ENCODE assay signal across 41 mouse cellular contexts in genomic region chr16:16913440-16913839, GRCm38 (mm10). TPM values are rescaled to one million over a fixed set of nuclear protein-coding genes. Genes with fewer than 3 reads are reported as not detected.
"Had no signal": no experiment of that assay in that cellular context is flagged by ENCODE, and none has a peak within 500 bp of the region (broad histone marks: within the 10 kb centered on the region; RNA-seq: fewer than 3 reads in every experiment).

No protein-coding gene starts in this region.

- H3K4me2 ChIP-seq: heart, embryonic 12.5 days; hindbrain, embryonic 12.5 days; hindbrain, embryonic 14.5 days; kidney, embryonic 15.5 days; limb, embryonic 13.5 days; limb, embryonic 15.5 days; liver, embryonic 12.5 days had no signal

- H3K9me3 ChIP-seq: heart, embryonic 10.5 days; heart, embryonic 12.5 days; hindbrain, embryonic 10.5 days; hindbrain, embryonic 12.5 days; kidney, embryonic 15.5 days; limb, embryonic 13.5 days; limb, embryonic 15.5 days; liver, embryonic 12.5 days had no signal

- H3K27ac ChIP-seq: gastrocnemius, adult 2 months; heart, embryonic 10.5 days; hindbrain, embryonic 10.5 days; hindbrain, embryonic 12.5 days; hindbrain, embryonic 14.5 days; kidney, embryonic 15.5 days; kidney, postnatal 0 days; limb, embryonic 13.5 days; limb, embryonic 15.5 days; liver, embryonic 12.5 days; liver, embryonic 14.5 days had no signal

- H3K9ac ChIP-seq: heart, embryonic 12.5 days; hindbrain, embryonic 12.5 days; hindbrain, embryonic 14.5 days; kidney, embryonic 15.5 days; limb, embryonic 13.5 days; limb, embryonic 15.5 days; liver, embryonic 12.5 days; liver, embryonic 14.5 days had no signal

- H3K27me3 ChIP-seq: heart, embryonic 12.5 days; hindbrain, embryonic 12.5 days; kidney, embryonic 15.5 days; limb, embryonic 13.5 days; limb, embryonic 15.5 days; liver, embryonic 12.5 days had no signal

- ATAC-seq: hindbrain, embryonic 16.5 days; intestine, embryonic 16.5 days; liver, embryonic 12.5 days had no signal

- H3K4me3 ChIP-seq: gastrocnemius, adult 2 months; heart, embryonic 10.5 days; heart, embryonic 12.5 days; hindbrain, embryonic 10.5 days; hindbrain, embryonic 12.5 days; kidney, embryonic 15.5 days; limb, embryonic 13.5 days; limb, embryonic 15.5 days; liver, embryonic 12.5 days had no signal

- DNase-seq: gastrocnemius, adult 2 months; gastrocnemius, postnatal 10 days; gastrocnemius, postnatal 25 days; heart, adult 18-20 months; heart, postnatal 10 days; heart, postnatal 4 days; kidney, adult 11 months; kidney, adult 2 months; kidney, adult 9 months; kidney, postnatal 14 days; kidney, postnatal 36 days; layer of hippocampus, adult 9-11 months; layer of hippocampus, postnatal 36 days; left cerebral cortex, postnatal 4 days had no signal

RNA-seq across cellular contexts. Expression of gene Vpreb1, which starts 42.8 kb away (rescaled TPM):
- total RNA-seq: gastrocnemius, postnatal 25 days; heart, adult 8-10 months; heart, postnatal 4 days; layer of hippocampus, adult 18-20 months; left cerebral cortex, adult 18-20 months; left cerebral cortex, postnatal 10 days; left cerebral cortex, postnatal 25 days; liver, adult 2 months had no signal

RNA-seq across cellular contexts. Expression of gene Igll1, which starts 49.7 kb away (rescaled TPM):
- total RNA-seq: gastrocnemius, adult 2 months; gastrocnemius, postnatal 25 days; gastrocnemius, postnatal 4 days; heart, adult 18-20 months; heart, adult 8-10 months; heart, postnatal 10 days; heart, postnatal 25 days; heart, postnatal 4 days; layer of hippocampus, adult 18-20 months; layer of hippocampus, postnatal 14 days; layer of hippocampus, postnatal 36 days; left cerebral cortex, adult 18-20 months; left cerebral cortex, postnatal 10 days; left cerebral cortex, postnatal 25 days; left cerebral cortex, postnatal 4 days; liver, adult 2 months had no signal
- polyA plus RNA-seq: heart, embryonic 10.5 days; heart, embryonic 12.5 days; heart, embryonic 14.5 days; heart, embryonic 16.5 days; hindbrain, embryonic 12.5 days; hindbrain, embryonic 14.5 days; hindbrain, embryonic 16.5 days; intestine, embryonic 14.5 days; large intestine, adult 2 months; limb, embryonic 11.5 days; liver, adult 2 months; liver, embryonic 12.5 days had no signal
